In genomic region chr4:129136189-129136578, GRCm38 (mm10) we compare ENCODE assay signal across 9 mouse cellular contexts. TPM values are rescaled to one million over a fixed set of nuclear protein-coding genes. Genes with fewer than 3 reads are reported as not detected.
DNase-seq lines count a peak whose midpoint lies in the region; ATAC-seq and TF ChIP-seq lines count a peak whose summit lies in the region.
"Had no signal": no experiment of that assay in that cellular context is flagged by ENCODE, and none has a peak within 500 bp of the region (broad histone marks: within the 10 kb centered on the region; RNA-seq: fewer than 3 reads in every experiment).

No protein-coding gene starts in this region.

- dilution Hi-C loops in CH12.LX (cut with MboI; ENCODE audit: extremely low pct_ligation_motif_present, extremely low pct_unique_long_range_greater_than_20kb, low sequenced_read_pairs) = no loop called here

- peak overlapping the region; percentile 82 for H3K9ac ChIP-seq in heart, adult 2 months (ENCODE audit: low read depth, low read length)
- H3K9ac ChIP-seq in CH12.LX (ENCODE audit: insufficient read depth, low read depth) = no peak overlapping the region; the same call in 1 of the 2 replicates
- peak overlapping the region; percentile 74 for H3K9ac ChIP-seq in forebrain, embryonic 13.5 days
- H3K9ac ChIP-seq in liver, embryonic 14.5 days (replicated peaks) = no peak overlapping the region

- H3K9me3 ChIP-seq in CH12.LX (replicated peaks; ENCODE audit: low read length) = no peaks in the 10 kb centered on the region
- no peaks in the 10 kb centered on the region for H3K9me3 ChIP-seq in forebrain, embryonic 13.5 days (replicated peaks)
- no peaks in the 10 kb centered on the region for H3K9me3 ChIP-seq in liver, embryonic 14.5 days (ENCODE audit: control insufficient read depth, low read length)

- DNase-seq in heart, adult 2 months = no peak
- DNase-seq in heart, adult 11 months = no peak
- DNase-seq in CH12.LX (ENCODE audit: extremely low read depth) = peak; percentile 24
- no peak for DNase-seq in liver, embryonic 14.5 days (ENCODE audit: low read depth in 3 of 3, low spot score in 3 of 3)
- no peak for DNase-seq in thymus, postnatal 25 days
- no peak for DNase-seq in ovary, postnatal 10 days (ENCODE audit: low spot score)
- no peak for DNase-seq in frontal cortex, postnatal 14 days (ENCODE audit: low spot score in 2 of 2)

- no peak overlapping the region for H3K4me3 ChIP-seq in heart, adult 2 months
- H3K4me3 ChIP-seq in CH12.LX (replicated peaks in 1 of 3; ENCODE audit: low read depth in 2 of 3, low read length in 2 of 3, poor library complexity in 1 of 3) = peak overlapping the region in 1 of 3 experiments; percentile 17
- peak overlapping the region; percentile 56 for H3K4me3 ChIP-seq in forebrain, embryonic 13.5 days
- H3K4me3 ChIP-seq in liver, embryonic 14.5 days (ENCODE audit: insufficient read depth in 1 of 2, low read depth in 2 of 2, low read length in 2 of 2) = peak overlapping the region; percentile 23 to 56; a peak in 1 of 4 replicates

- H3K36me3 ChIP-seq in heart, adult 2 months (ENCODE audit: control insufficient read depth, insufficient read depth, low read length) = peaks cover 2% of the 10 kb centered on the region; the same call in 1 of the 2 replicates
- H3K36me3 ChIP-seq in CH12.LX (replicated peaks in 1 of 2; ENCODE audit: control insufficient read depth in 1 of 2, insufficient read depth in 1 of 2, low read length in 1 of 2) = peaks cover 0 to 4% of the 10 kb centered on the region in 2 experiments
- H3K36me3 ChIP-seq in forebrain, embryonic 13.5 days (ENCODE audit: poor library complexity, severe bottlenecking) = no peaks in the 10 kb centered on the region
- no peaks in the 10 kb centered on the region for H3K36me3 ChIP-seq in liver, embryonic 14.5 days (replicated peaks; ENCODE audit: control insufficient read depth, insufficient read depth, low read depth)

- peak overlapping the region; percentile 69; the same call in 1 of the 2 replicates for H3K27ac ChIP-seq in heart, adult 2 months
- no peak overlapping the region for H3K27ac ChIP-seq in CH12.LX (ENCODE audit: insufficient read depth, low read depth)
- H3K27ac ChIP-seq in forebrain, embryonic 13.5 days = no peak overlapping the region
- H3K27ac ChIP-seq in liver, embryonic 14.5 days = no peak overlapping the region

- H3K4me1 ChIP-seq in heart, adult 2 months (ENCODE audit: control insufficient read depth, insufficient read depth, low read length) = peaks cover 3% of the 10 kb centered on the region
- peaks cover 13 to 41% of the 10 kb centered on the region in 2 experiments for H3K4me1 ChIP-seq in CH12.LX (ENCODE audit: control insufficient read depth in 1 of 2, insufficient read depth in 2 of 2)
- H3K4me1 ChIP-seq in forebrain, embryonic 13.5 days = peaks cover 22% of the 10 kb centered on the region
- peaks cover 24 to 31% of the 10 kb centered on the region in 2 experiments for H3K4me1 ChIP-seq in liver, embryonic 14.5 days (replicated peaks; ENCODE audit: control insufficient read depth in 2 of 2, insufficient read depth in 2 of 2, low read length in 1 of 2)

- ATAC-seq in forebrain, embryonic 13.5 days = 0 out of 2 replicates have a peak, but pooled peaks have one; percentile 25
- ATAC-seq in liver, embryonic 14.5 days (ENCODE audit: insufficient read depth) = no peak

- H3K79me2 ChIP-seq in heart, adult 2 months (replicated peaks; ENCODE audit: control insufficient read depth, insufficient read depth, low read length) = no peaks in the 10 kb centered on the region
- H3K79me2 ChIP-seq in CH12.LX (replicated peaks; ENCODE audit: control insufficient read depth, extremely low read depth, insufficient read depth, poor library complexity, severe bottlenecking) = no peaks in the 10 kb centered on the region

- in situ Hi-C loops in CH12.LX (cut with MboI; ENCODE audit: low pct_ligation_motif_present, low pct_unique_long_range_greater_than_20kb, low sequenced_read_pairs) = loop anchor here (10.0 kb wide), 2 partner anchors 49 to 319 kb away; partner anchors contain the start of genes S100pbp and Yars

- no peak for TF ChIP-seq RAD21 in CH12.LX (IDR thresholded peaks at IDR 0.05; ENCODE audit: low read depth, low read length)

- H3K27me3 ChIP-seq in heart, adult 2 months (ENCODE audit: control insufficient read depth, insufficient read depth, low read length) = no peaks in the 10 kb centered on the region
- peaks cover 31% of the 10 kb centered on the region for H3K27me3 ChIP-seq in CH12.LX (replicated peaks)
- H3K27me3 ChIP-seq in forebrain, embryonic 13.5 days = peaks cover 50% of the 10 kb centered on the region
- peaks cover 44% of the 10 kb centered on the region for H3K27me3 ChIP-seq in liver, embryonic 14.5 days (ENCODE audit: control insufficient read depth, insufficient read depth, low read length)

- 36% methylated on average over 9 of the region's 9 CpGs for WGBS in heart, adult 2 months
- 24% methylated on average over 9 of the region's 9 CpGs for WGBS in forebrain, embryonic 13.5 days
- 32% methylated on average over 9 of the region's 9 CpGs for WGBS in liver, embryonic 14.5 days (ENCODE audit: insufficient replicate concordance)

- TF ChIP-seq POLR2A in heart, adult 2 months (IDR thresholded peaks at IDR 0.05; ENCODE audit: insufficient read depth, low read depth, low read length) = no peak
- TF ChIP-seq POLR2A in CH12.LX (IDR thresholded peaks at IDR 0.05; ENCODE audit: low read depth, low read length) = no peak

- intact Hi-C loops in heart, adult 2 months (cut with DNase I) = loop anchor here (5.0 kb wide), 1 partner anchor 51 kb away; the partner anchor contains the start of genes S100pbp and Yars

- peak overlapping the region; percentile 31 for H3K4me2 ChIP-seq in CH12.LX (ENCODE audit: insufficient read depth, low read depth, poor library complexity, severe bottlenecking)
- peak overlapping the region; percentile 94 for H3K4me2 ChIP-seq in forebrain, embryonic 13.5 days
- H3K4me2 ChIP-seq in liver, embryonic 14.5 days (ENCODE audit: low read depth) = peak overlapping the region; percentile 68

- no peak for TF ChIP-seq EP300 in heart, adult 2 months (IDR thresholded peaks at IDR 0.05; ENCODE audit: insufficient read depth, low read depth, low read length)
- TF ChIP-seq EP300 in CH12.LX (IDR thresholded peaks at IDR 0.05; ENCODE audit: low read length) = no peak
- TF ChIP-seq EP300 in liver, embryonic 14.5 days (IDR thresholded peaks at IDR 0.05; ENCODE audit: low read depth) = no peak

- TF ChIP-seq CTCF in heart, adult 2 months (IDR thresholded peaks at IDR 0.05) = no peak
- no peak for TF ChIP-seq CTCF in CH12.LX (conservative IDR thresholded peaks at IDR 0.05 in 1 of 2, IDR thresholded peaks at IDR 0.05 in 1 of 2; ENCODE audit: low read depth in 2 of 2, low read length in 2 of 2)
- TF ChIP-seq CTCF in liver, embryonic 14.5 days (IDR thresholded peaks at IDR 0.05; ENCODE audit: low read depth) = no peak

TF ChIP-seq in CH12.LX, 34 proteins besides CTCF, POLR2A, EP300 and RAD21 (continues in another document):
- TF ChIP-seq MAZ (IDR thresholded peaks at IDR 0.05; ENCODE audit: low read depth, low read length) (no peak), NRF1 (IDR thresholded peaks at IDR 0.05; ENCODE audit: low read depth, low read length) (no peak), TBP (conservative IDR thresholded peaks at IDR 0.05; ENCODE audit: low read depth, low read length) (no peak), TCF12 (IDR thresholded peaks at IDR 0.05; ENCODE audit: low read depth, low read length) (no peak)

RNA-seq across cellular contexts. Expression of gene Fndc5, which starts 0.6 kb away (rescaled TPM):
- total RNA-seq in heart, adult 2 months (2021) = 100 to 1,000 TPM; 338 to 388 TPM
- 197 and 335 TPM in 2 replicates for polyA plus RNA-seq in heart, adult 2 months (2012; rRNA removed)
- total RNA-seq in CH12.LX (2012; rRNA removed) = 0.17 and 0.21 TPM in 2 replicates
- total RNA-seq in CH12.LX (2014; rRNA removed) = 0.08 TPM in 1 of 2 replicates, not detected in the other
- 0.26 and 0.33 TPM in 2 replicates for polyA plus RNA-seq in CH12.LX (2012; ENCODE audit: insufficient read length, low read depth)
- 0.93 and 1.1 TPM in 2 replicates for polyA plus RNA-seq in forebrain, embryonic 13.5 days (2015; fragmentation: Nextera tagmentation; extraction: Ambion mirVana)
- polyA plus RNA-seq in liver, embryonic 14.5 days (2012; rRNA removed) = 0.36 and 0.56 TPM in 2 replicates
- 0.30 and 0.99 TPM in 2 replicates for polyA plus RNA-seq in liver, embryonic 14.5 days (2014; fragmentation: Nextera tagmentation; extraction: Ambion mirVana)

RNA-seq across cellular contexts. Expression of gene Hpca, which starts 14.3 kb away (rescaled TPM):
- under 1 TPM in 1 of 2 experiments, not detected in 1; 0.14 TPM for total RNA-seq in heart, adult 2 months (2021)
- polyA plus RNA-seq in heart, adult 2 months (2012; rRNA removed) = 0.23 and 0.62 TPM in 2 replicates
- total RNA-seq in CH12.LX (2012; rRNA removed) (28.5 and 31.6 TPM in 2 replicates), CH12.LX (2014; rRNA removed) (1.0 and 1.3 TPM in 2 replicates)
- 2.9 and 3.6 TPM in 2 replicates for polyA plus RNA-seq in CH12.LX (2012; ENCODE audit: insufficient read length, low read depth)
- 19.6 and 20.4 TPM in 2 replicates for polyA plus RNA-seq in forebrain, embryonic 13.5 days (2015; fragmentation: Nextera tagmentation; extraction: Ambion mirVana)
- polyA plus RNA-seq in liver, embryonic 14.5 days (2012; rRNA removed) = 2.0 and 2.1 TPM in 2 replicates
- polyA plus RNA-seq in liver, embryonic 14.5 days (2014; fragmentation: Nextera tagmentation; extraction: Ambion mirVana) = 0.23 and 0.28 TPM in 2 replicates
- polyA plus RNA-seq: C2C12 had no signal

RNA-seq across cellular contexts. Expression of gene Tmem54, which starts 30.8 kb away (rescaled TPM):
- total RNA-seq in heart, adult 2 months (2021) = not detected
- 0.23 TPM in 1 of 2 replicates, not detected in the other for polyA plus RNA-seq in heart, adult 2 months (2012; rRNA removed)
- not detected in 2 replicates for total RNA-seq in CH12.LX (2012; rRNA removed)
- total RNA-seq in CH12.LX (2014; rRNA removed) = not detected in 2 replicates
- polyA plus RNA-seq in CH12.LX (2012; ENCODE audit: insufficient read length, low read depth) = not detected in 2 replicates
- not detected in 2 replicates for polyA plus RNA-seq in forebrain, embryonic 13.5 days (2015; fragmentation: Nextera tagmentation; extraction: Ambion mirVana)
- polyA plus RNA-seq in liver, embryonic 14.5 days (2012; rRNA removed) = 1.2 and 1.4 TPM in 2 replicates
- polyA plus RNA-seq in liver, embryonic 14.5 days (2014; fragmentation: Nextera tagmentation; extraction: Ambion mirVana) = 1.1 and 1.3 TPM in 2 replicates

RNA-seq across cellular contexts. Expression of gene S100pbp, which starts 53.3 kb away (rescaled TPM):
- total RNA-seq in heart, adult 2 months (2021) = 10 to 100 TPM; 10.2 to 14.2 TPM
- 6.6 and 13.3 TPM in 2 replicates for polyA plus RNA-seq in heart, adult 2 months (2012; rRNA removed)
- total RNA-seq in CH12.LX (2012; rRNA removed) (22.5 and 23.1 TPM in 2 replicates), CH12.LX (2014; rRNA removed) (43.6 and 44.7 TPM in 2 replicates)
- polyA plus RNA-seq in CH12.LX (2012; ENCODE audit: insufficient read length, low read depth) = 35.8 and 43.6 TPM in 2 replicates
- polyA plus RNA-seq in forebrain, embryonic 13.5 days (2015; fragmentation: Nextera tagmentation; extraction: Ambion mirVana) = 15.6 and 19.1 TPM in 2 replicates
- 12.2 and 12.5 TPM in 2 replicates for polyA plus RNA-seq in liver, embryonic 14.5 days (2012; rRNA removed)
- polyA plus RNA-seq in liver, embryonic 14.5 days (2014; fragmentation: Nextera tagmentation; extraction: Ambion mirVana) = 4.5 and 4.8 TPM in 2 replicates

RNA-seq across cellular contexts. Expression of gene Yars, which starts 53.4 kb away (rescaled TPM):
- 10 to 100 TPM; 26.3 to 29.7 TPM for total RNA-seq in heart, adult 2 months (2021)
- polyA plus RNA-seq in heart, adult 2 months (2012; rRNA removed) = 10.4 and 18.4 TPM in 2 replicates
- total RNA-seq in CH12.LX (2012; rRNA removed) = 128 and 180 TPM in 2 replicates
- total RNA-seq in CH12.LX (2014; rRNA removed) = 96.1 and 96.3 TPM in 2 replicates
- polyA plus RNA-seq in CH12.LX (2012; ENCODE audit: insufficient read length, low read depth) = 207 and 220 TPM in 2 replicates
- 100 and 106 TPM in 2 replicates for polyA plus RNA-seq in forebrain, embryonic 13.5 days (2015; fragmentation: Nextera tagmentation; extraction: Ambion mirVana)
- 17.3 and 28.7 TPM in 2 replicates for polyA plus RNA-seq in liver, embryonic 14.5 days (2012; rRNA removed)
- 53.2 and 59.8 TPM in 2 replicates for polyA plus RNA-seq in liver, embryonic 14.5 days (2014; fragmentation: Nextera tagmentation; extraction: Ambion mirVana)

Comparison
In these comparisons a context has a peak if more than half of its experiments do, and no peak if none do; other contexts are left out.
1. H3K9ac ChIP-seq: peak in heart, adult 2 months (single experiment) and forebrain, embryonic 13.5 days (single experiment); none in CH12.LX (single experiment) and liver, embryonic 14.5 days (single experiment).
2. H3K4me2 ChIP-seq: peak in every context shown above with its lines; median percentile 94 in forebrain, embryonic 13.5 days; 68 in liver, embryonic 14.5 days; 31 in CH12.LX.
3. RNA of gene Fndc5, which starts 0.6 kb away (polyA plus RNA-seq): 197 to 335 TPM in heart, adult 2 months; 0.93 to 1.1 TPM in forebrain, embryonic 13.5 days, 0.30 to 0.99 TPM in liver, embryonic 14.5 days and 0.26 to 0.33 TPM in CH12.LX; every median in the first group is over 10 times any median in the second.